Mouse (Mus musculus): ENCODE results near the gene 1520401A03Rik. TPM values are rescaled to one million over a fixed set of nuclear protein-coding genes. Genes with fewer than 3 reads are reported as not detected.

1520401A03Rik gene
- total and polyA plus RNA-seq, 3 experiments = 0.08 TPM; not detected in 2

GRCm38 (mm10) chr17:23704741-23705140 lies 17.8 kb downstream of the 1520401A03Rik start:
- DNase-seq (ENCODE audit: extremely low read depth) = no peak
- no peaks in the 10 kb centered on the region for H3K9me3 ChIP-seq (replicated peaks; ENCODE audit: low read length)
- no peak overlapping the region for H3K4me2 ChIP-seq (ENCODE audit: insufficient read depth, low read depth, poor library complexity, severe bottlenecking)
- no peaks in the 10 kb centered on the region for H3K36me3 ChIP-seq (replicated peaks in 1 of 2; ENCODE audit: control insufficient read depth in 1 of 2, insufficient read depth in 1 of 2, low read length in 1 of 2)
- in situ Hi-C loops (cut with MboI; ENCODE audit: low pct_ligation_motif_present, low pct_unique_long_range_greater_than_20kb, low sequenced_read_pairs) (loop anchor here (5.0 kb wide), 2 partner anchors 42 to 127 kb away; partner anchors contain the start of gene Bicdl2), dilution Hi-C loops (cut with MboI; ENCODE audit: extremely low pct_ligation_motif_present, extremely low pct_unique_long_range_greater_than_20kb, low sequenced_read_pairs) (no loop called here)
- peaks cover 81% of the 10 kb centered on the region for H3K27me3 ChIP-seq (replicated peaks)
- H3K4me3 ChIP-seq (replicated peaks in 1 of 3; ENCODE audit: low read depth in 2 of 3, low read length in 2 of 3, poor library complexity in 1 of 3) = no peak overlapping the region
- H3K4me1 ChIP-seq (ENCODE audit: control insufficient read depth in 1 of 2, insufficient read depth in 2 of 2) = peaks cover 0 to 6% of the 10 kb centered on the region in 2 experiments; a peak in 2 of 4 replicates
- TF ChIP-seq E2F4 (IDR thresholded peaks at IDR 0.05; ENCODE audit: insufficient replicate concordance, low read depth, low read length) (no peak), ELF1 (IDR thresholded peaks at IDR 0.05; ENCODE audit: low read depth, low read length) (no peak), CHD1 (IDR thresholded peaks at IDR 0.05; ENCODE audit: low read depth, low read length) (no peak), MEF2A (IDR thresholded peaks at IDR 0.05; ENCODE audit: borderline replicate concordance, low read depth, low read length) (no peak), UBTF (IDR thresholded peaks at IDR 0.05; ENCODE audit: low read depth, low read length) (no peak), MXI1 (IDR thresholded peaks at IDR 0.05; ENCODE audit: low read depth, low read length) (no peak), ZMIZ1 (IDR thresholded peaks at IDR 0.05; ENCODE audit: low read depth, low read length) (no peak), EP300 (IDR thresholded peaks at IDR 0.05; ENCODE audit: low read length) (no peak), MAX (IDR thresholded peaks at IDR 0.05; ENCODE audit: low read length) (no peak), POLR2A (IDR thresholded peaks at IDR 0.05; ENCODE audit: low read depth, low read length) (no peak), GABPA (IDR thresholded peaks at IDR 0.05; ENCODE audit: insufficient replicate concordance, low read depth, low read length) (no peak), ZC3H11A (IDR thresholded peaks at IDR 0.05; ENCODE audit: low read depth, low read length) (no peak), USF2 (conservative IDR thresholded peaks at IDR 0.05; ENCODE audit: low read depth, low read length) (no peak), CHD2 (IDR thresholded peaks at IDR 0.05; ENCODE audit: low read length) (no peak), MYC (IDR thresholded peaks at IDR 0.05; ENCODE audit: low read depth, low read length) (no peak), SIN3A (IDR thresholded peaks at IDR 0.05; ENCODE audit: low read length) (no peak), ETS1 (conservative IDR thresholded peaks at IDR 0.05; ENCODE audit: low read depth, low read length) (no peak), ZNF384 (IDR thresholded peaks at IDR 0.05; ENCODE audit: low read depth, low read length) (no peak), IRF4 (IDR thresholded peaks at IDR 0.05; ENCODE audit: low read depth, low read length) (no peak), JUND (conservative IDR thresholded peaks at IDR 0.05; ENCODE audit: low read depth, low read length) (no peak)
- H3K27ac ChIP-seq (ENCODE audit: insufficient read depth, low read depth) = no peak overlapping the region
- no peak overlapping the region for H3K9ac ChIP-seq (ENCODE audit: insufficient read depth, low read depth)
- no peaks in the 10 kb centered on the region for H3K79me2 ChIP-seq (replicated peaks; ENCODE audit: control insufficient read depth, extremely low read depth, insufficient read depth, poor library complexity, severe bottlenecking)

GRCm38 (mm10) chr17:23703301-23703700 lies 19.3 kb downstream of the 1520401A03Rik start:
- Histone ChIP-seq H3K9ac (ENCODE audit: insufficient read depth, low read depth) (no peak overlapping the region), H3K4me1 (ENCODE audit: control insufficient read depth in 1 of 2, insufficient read depth in 2 of 2) (peaks cover 5 to 9% of the 10 kb centered on the region in 2 experiments), H3K9me3 (replicated peaks; ENCODE audit: low read length) (no peaks in the 10 kb centered on the region), H3K36me3 (replicated peaks in 1 of 2; ENCODE audit: control insufficient read depth in 1 of 2, insufficient read depth in 1 of 2, low read length in 1 of 2) (no peaks in the 10 kb centered on the region), H3K27me3 (replicated peaks) (peaks cover 86% of the 10 kb centered on the region), H3K4me3 (replicated peaks in 1 of 3; ENCODE audit: low read depth in 2 of 3, low read length in 2 of 3, poor library complexity in 1 of 3) (no peak overlapping the region), H3K4me2 (ENCODE audit: insufficient read depth, low read depth, poor library complexity, severe bottlenecking) (no peak overlapping the region), H3K79me2 (replicated peaks; ENCODE audit: control insufficient read depth, extremely low read depth, insufficient read depth, poor library complexity, severe bottlenecking) (no peaks in the 10 kb centered on the region), H3K27ac (ENCODE audit: insufficient read depth, low read depth) (no peak overlapping the region)
- DNase-seq (ENCODE audit: extremely low read depth) = no peak
- no peak for TF ChIP-seq ETS1 (conservative IDR thresholded peaks at IDR 0.05; ENCODE audit: low read depth, low read length)
- TF ChIP-seq USF1 (IDR thresholded peaks at IDR 0.05; ENCODE audit: low read depth, low read length) = no peak
- TF ChIP-seq HCFC1 (IDR thresholded peaks at IDR 0.05; ENCODE audit: low read depth, low read length) = no peak
- no peak for TF ChIP-seq E2F4 (IDR thresholded peaks at IDR 0.05; ENCODE audit: insufficient replicate concordance, low read depth, low read length)
- no peak for TF ChIP-seq MAZ (IDR thresholded peaks at IDR 0.05; ENCODE audit: low read depth, low read length)
- TF ChIP-seq MAFK (IDR thresholded peaks at IDR 0.05; ENCODE audit: insufficient replicate concordance, low read length) = no peak
- no peak for TF ChIP-seq NRF1 (IDR thresholded peaks at IDR 0.05; ENCODE audit: low read depth, low read length)
- TF ChIP-seq KAT2A (IDR thresholded peaks at IDR 0.05; ENCODE audit: insufficient replicate concordance, low read length) = no peak
- no peak for TF ChIP-seq GABPA (IDR thresholded peaks at IDR 0.05; ENCODE audit: insufficient replicate concordance, low read depth, low read length)
- no peak for TF ChIP-seq CHD2 (IDR thresholded peaks at IDR 0.05; ENCODE audit: low read length)
- in situ Hi-C loops (cut with MboI; ENCODE audit: low pct_ligation_motif_present, low pct_unique_long_range_greater_than_20kb, low sequenced_read_pairs) = loop anchor here (5.0 kb wide), 1 partner anchor 41 kb away; the partner anchor contains the start of gene Bicdl2
- dilution Hi-C loops (cut with MboI; ENCODE audit: extremely low pct_ligation_motif_present, extremely low pct_unique_long_range_greater_than_20kb, low sequenced_read_pairs) = no loop called here

Data from CH12.LX (cell line).